Mouse (Mus musculus) myocyte (in vitro differentiated cells): ENCODE data around the gene Kif24. TPM values are rescaled to one million over a fixed set of nuclear protein-coding genes. Genes with fewer than 3 reads are reported as not detected.

Experiments used
- H3K27me3 ChIP-seq: one replicate; pipeline ENCODE4 v1.6.1; 2011; ENCODE audit not compliant: control insufficient read depth, insufficient read depth, insufficient read length
- H3K36me3 ChIP-seq: one replicate; pipeline ENCODE4 v1.6.1; 2011; ENCODE audit not compliant: control insufficient read depth, insufficient read depth
- H3K4me2 ChIP-seq: one replicate; pipeline ENCODE4 v1.6.1; 2011; ENCODE audit warnings: low read depth, control low read depth
- H3K4me3 ChIP-seq: one replicate; pipeline ENCODE4 v1.5.1; 2011; ENCODE audit warnings: mild to moderate bottlenecking, control low read depth, moderate library complexity
- H3K79me2 ChIP-seq: one replicate; pipeline ENCODE4 v1.6.1; 2011; ENCODE audit not compliant: control insufficient read depth, insufficient read depth
- H3ac ChIP-seq: one replicate; pipeline ENCODE4 v1.6.1; 2011; ENCODE audit not compliant: control insufficient read depth, insufficient read length
- CEBPB ChIP-seq: IDR thresholded peaks from 2 replicates; pipeline ENCODE4 v1.6.1; 2011; ENCODE audit warnings: mild to moderate bottlenecking, moderate library complexity; ENCODE audit not compliant: poor library complexity, insufficient read depth, severe bottlenecking
- E2F4 ChIP-seq: IDR thresholded peaks from one replicate; pipeline ENCODE4 v1.6.1; 2011; ENCODE audit warnings: mild to moderate bottlenecking, control low read depth, moderate library complexity; ENCODE audit not compliant: insufficient read depth
- MAX ChIP-seq: IDR thresholded peaks from one replicate; pipeline ENCODE4 v1.6.1; 2011; ENCODE audit warnings: low read depth, mild to moderate bottlenecking, control low read depth
- MYOD1 ChIP-seq, 3 experiments: IDR thresholded peaks; one replicate each; pipeline ENCODE4 v1.6.1; 2011; ENCODE audit warnings: control low read depth in 2 of 3, low read depth in 2 of 3, mild to moderate bottlenecking in 2 of 3, moderate library complexity in 1 of 3; ENCODE audit not compliant: insufficient read length in 2 of 3, control insufficient read depth in 1 of 3
- MYOG ChIP-seq, 3 experiments: IDR thresholded peaks; one replicate each; pipeline ENCODE4 v1.6.1; 2011; ENCODE audit warnings: control low read depth in 2 of 3, low read depth in 2 of 3, mild to moderate bottlenecking in 2 of 3; ENCODE audit not compliant: insufficient read length in 2 of 3, control insufficient read depth in 1 of 3, insufficient read depth in 1 of 3
- POLR2A ChIP-seq: IDR thresholded peaks from one replicate; pipeline ENCODE4 v1.6.1; 2011; ENCODE audit warnings: low read depth, mild to moderate bottlenecking, control low read depth, moderate library complexity; ENCODE audit not compliant: insufficient read length
- POLR2AphosphoS2 ChIP-seq: IDR thresholded peaks from one replicate; pipeline ENCODE4 v1.6.1; 2011; ENCODE audit warnings: low read depth, control low read depth; ENCODE audit not compliant: insufficient read length
- REST ChIP-seq: IDR thresholded peaks from one replicate; pipeline ENCODE4 v1.6.1; 2011; ENCODE audit warnings: mild to moderate bottlenecking, control low read depth, moderate library complexity; ENCODE audit not compliant: insufficient read depth, insufficient read length
- SRF ChIP-seq: IDR thresholded peaks from one replicate; pipeline ENCODE4 v1.6.1; 2011; ENCODE audit warnings: low read depth; ENCODE audit not compliant: control insufficient read depth, insufficient read length
- TCF12 ChIP-seq: IDR thresholded peaks from one replicate; pipeline ENCODE4 v1.6.1; 2011; ENCODE audit warnings: mild to moderate bottlenecking, control low read depth; ENCODE audit not compliant: poor library complexity, insufficient read depth, severe bottlenecking
- TCF3 ChIP-seq: IDR thresholded peaks from one replicate; pipeline ENCODE4 v1.6.1; 2011; ENCODE audit warnings: low read depth, control low read depth; ENCODE audit not compliant: insufficient read length
- USF1 ChIP-seq: IDR thresholded peaks from one replicate; pipeline ENCODE4 v1.6.1; 2011; ENCODE audit warnings: low read depth, mild to moderate bottlenecking, control low read depth, moderate library complexity
- polyA plus RNA-seq: library from polyadenylated mRNA; unstranded; fragments of >200 nt; fragmentation: generic; extraction: Trizol; gene quantifications from one replicate; pipeline ENCODE4 v1.2.1, GENCODE M21; 2012; ENCODE audit warnings: missing spikeins

Gene Kif24
- polyA plus RNA-seq, 1 experiment, result 7.2 TPM

DNA sequence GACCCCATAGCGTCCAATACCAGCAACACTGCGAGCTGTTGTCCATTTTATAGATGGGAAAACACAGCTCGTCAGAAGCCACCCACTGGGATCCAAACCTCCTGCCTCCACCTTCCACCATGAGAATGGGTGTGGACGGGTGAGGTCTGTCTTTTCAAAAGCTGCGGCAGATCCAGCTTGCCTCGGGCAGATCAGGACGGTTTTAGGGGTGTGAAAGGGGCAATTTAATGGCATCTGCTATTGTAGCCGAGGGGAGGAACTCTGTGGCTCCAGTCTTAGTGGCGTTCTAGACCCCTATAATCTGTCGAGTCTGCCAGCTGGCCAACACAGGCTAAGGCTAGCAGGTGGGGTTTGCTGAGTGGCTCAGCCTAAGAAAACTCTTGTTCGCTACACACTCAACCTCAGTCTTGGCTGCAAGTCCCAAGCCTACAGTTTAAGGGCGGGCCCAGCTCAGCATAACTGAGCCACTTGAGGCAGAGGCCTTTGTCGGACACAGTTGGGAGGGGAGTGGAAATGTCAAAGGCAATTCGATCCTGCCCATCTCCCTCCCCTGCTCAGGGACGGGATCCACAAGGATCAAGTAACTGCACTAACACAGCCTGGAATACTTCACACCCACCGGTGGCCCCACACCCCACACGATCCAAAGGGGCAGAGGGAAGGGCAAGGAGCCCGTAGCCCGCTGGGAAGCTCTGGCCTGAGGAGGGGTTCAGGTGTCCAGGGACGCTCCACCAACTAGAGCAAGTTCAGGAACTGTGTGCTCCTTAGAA lies 37.7 kb upstream of the Kif24 start:
- peak overlapping the region; percentile 93 for H3K4me2 ChIP-seq
- H3K36me3 ChIP-seq, result no peaks in the 10 kb centered on the region
- no peak overlapping the region for H3ac ChIP-seq
- H3K4me3 ChIP-seq, result peak overlapping the region; percentile 57
- H3K27me3 ChIP-seq, result no peaks in the 10 kb centered on the region
- TF ChIP-seq USF1 (no peak), POLR2A (no peak), TCF3 (no peak), TCF12 (no peak), MYOG (IDR thresholded peaks at IDR 0.05; ENCODE audit: control insufficient read depth in 1 of 3, insufficient read depth in 1 of 3, insufficient read length in 2 of 3, low read depth in 2 of 3) (no peak), MYOD1 (IDR thresholded peaks at IDR 0.05; ENCODE audit: control insufficient read depth in 1 of 3, insufficient read length in 2 of 3, low read depth in 2 of 3) (peak in 2 of 3 experiments; percentile 29 to 41)
- H3K79me2 ChIP-seq, result no peaks in the 10 kb centered on the region

- TF ChIP-seq MYOG (IDR thresholded peaks at IDR 0.05; ENCODE audit: control insufficient read depth in 1 of 3, insufficient read depth in 1 of 3, insufficient read length in 2 of 3, low read depth in 2 of 3) (peak in 1 of 3 experiments; percentile 65), SRF (no peak), MYOD1 (IDR thresholded peaks at IDR 0.05; ENCODE audit: control insufficient read depth in 1 of 3, insufficient read length in 2 of 3, low read depth in 2 of 3) (peak; percentile 55 to 71 (median 71))
- no peaks in the 10 kb centered on the region for H3K27me3 ChIP-seq
- H3K4me2 ChIP-seq, result peak overlapping the region; percentile 93
- H3K79me2 ChIP-seq, result no peaks in the 10 kb centered on the region
- H3ac ChIP-seq, result no peak overlapping the region
- H3K36me3 ChIP-seq, result no peaks in the 10 kb centered on the region
- H3K4me3 ChIP-seq, result peak overlapping the region; percentile 57
Observed at GRCm38 (mm10) chr4:41500787-41501186, 36.1 kb upstream of the Kif24 start.

DNA sequence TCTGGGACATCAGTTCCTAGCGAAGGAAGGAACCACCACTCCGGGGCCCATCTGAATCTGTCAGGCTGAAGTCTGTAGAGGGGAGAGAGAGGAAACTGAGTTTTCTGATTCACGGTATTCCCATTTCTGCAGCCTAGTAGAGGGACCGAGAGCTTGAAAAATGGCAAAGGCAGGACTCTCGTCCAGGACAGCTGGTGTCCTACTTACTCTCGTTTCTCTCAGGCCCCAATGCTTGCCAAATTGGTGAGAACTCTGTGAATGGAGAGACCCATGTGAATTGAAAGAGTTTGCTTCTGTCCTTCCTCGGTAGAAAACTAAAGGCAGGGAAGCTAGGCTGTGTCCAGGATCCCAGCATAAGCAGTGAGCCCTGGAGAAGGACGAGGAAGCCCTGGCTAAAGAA lies 34.9 kb upstream of the Kif24 start:
- Histone ChIP-seq H3K79me2 (no peaks in the 10 kb centered on the region), H3K4me2 (no peak overlapping the region), H3K4me3 (no peak overlapping the region), H3K27me3 (no peaks in the 10 kb centered on the region), H3K36me3 (no peaks in the 10 kb centered on the region), H3ac (no peak overlapping the region)
- TF ChIP-seq SRF (no peak), TCF3 (no peak), MYOD1 (IDR thresholded peaks at IDR 0.05; ENCODE audit: control insufficient read depth in 1 of 3, insufficient read length in 2 of 3, low read depth in 2 of 3) (no peak), USF1 (no peak), TCF12 (no peak), MYOG (IDR thresholded peaks at IDR 0.05; ENCODE audit: control insufficient read depth in 1 of 3, insufficient read depth in 1 of 3, insufficient read length in 2 of 3, low read depth in 2 of 3) (no peak), POLR2A (no peak), POLR2AphosphoS2 (no peak), MAX (no peak), E2F4 (no peak), REST (no peak), CEBPB (no peak)

- Histone ChIP-seq H3K4me2 (no peak overlapping the region), H3K36me3 (no peaks in the 10 kb centered on the region), H3K4me3 (no peak overlapping the region), H3K27me3 (no peaks in the 10 kb centered on the region), H3ac (no peak overlapping the region), H3K79me2 (no peaks in the 10 kb centered on the region)
- TF ChIP-seq USF1 (no peak), MYOG (IDR thresholded peaks at IDR 0.05; ENCODE audit: control insufficient read depth in 1 of 3, insufficient read depth in 1 of 3, insufficient read length in 2 of 3, low read depth in 2 of 3) (no peak), TCF3 (no peak), MYOD1 (IDR thresholded peaks at IDR 0.05; ENCODE audit: control insufficient read depth in 1 of 3, insufficient read length in 2 of 3, low read depth in 2 of 3) (no peak), POLR2A (no peak), TCF12 (no peak), SRF (no peak)
Observed at GRCm38 (mm10) chr4:41498921-41499391, 34.3 kb upstream of the Kif24 start.

- Histone ChIP-seq H3K4me3 (no peak overlapping the region), H3K79me2 (no peaks in the 10 kb centered on the region), H3K27me3 (no peaks in the 10 kb centered on the region), H3ac (no peak overlapping the region), H3K4me2 (no peak overlapping the region), H3K36me3 (no peaks in the 10 kb centered on the region)
- no peak for TF ChIP-seq POLR2AphosphoS2
- TF ChIP-seq USF1, result no peak
- TF ChIP-seq MAX, result no peak
- no peak for TF ChIP-seq POLR2A
- no peak for TF ChIP-seq SRF
- no peak for TF ChIP-seq E2F4
- TF ChIP-seq CEBPB, result no peak
- TF ChIP-seq MYOG (IDR thresholded peaks at IDR 0.05; ENCODE audit: control insufficient read depth in 1 of 3, insufficient read depth in 1 of 3, insufficient read length in 2 of 3, low read depth in 2 of 3), result no peak
- no peak for TF ChIP-seq TCF3
- TF ChIP-seq MYOD1 (IDR thresholded peaks at IDR 0.05; ENCODE audit: control insufficient read depth in 1 of 3, insufficient read length in 2 of 3, low read depth in 2 of 3), result no peak
- TF ChIP-seq TCF12, result no peak
- TF ChIP-seq REST, result no peak
Observed at GRCm38 (mm10) chr4:41497995-41498845, 33.5 kb upstream of the Kif24 start.
